Mouse (Mus musculus): ENCODE results near the gene Agfg1.

Gene Agfg1

GRCm38 (mm10) chr1:82839296-82839613 lies at the start of gene Agfg1:
Agfg1 (plus strand) TSS chr1:82839483.
- peak; percentile 24 for DNase-seq (ENCODE audit: extremely low spot score, low read depth, low spot score)

GRCm38 (mm10) chr1:82791105-82791504 lies 48.2 kb upstream of the Agfg1 start:
- no peak for DNase-seq (ENCODE audit: extremely low spot score, low read depth, low spot score)

- no peak for DNase-seq (ENCODE audit: extremely low spot score, low read depth, low spot score)
These were observed 47.0 kb upstream of the Agfg1 start for GRCm38 (mm10) chr1:82792238-82792637.

GRCm38 (mm10) chr1:82793110-82793509 lies 46.2 kb upstream of the Agfg1 start:
- no peak for DNase-seq (ENCODE audit: extremely low spot score, low read depth, low spot score)

- DNase-seq (ENCODE audit: extremely low spot score, low read depth, low spot score) = no peak
These were observed 45.3 kb upstream of the Agfg1 start for GRCm38 (mm10) chr1:82793986-82794385.

GRCm38 (mm10) chr1:82795211-82795610 lies 44.1 kb upstream of the Agfg1 start:
- no peak for DNase-seq (ENCODE audit: extremely low spot score, low read depth, low spot score)

GRCm38 (mm10) chr1:82795702-82796443 lies 43.4 kb upstream of the Agfg1 start:
- no peak for DNase-seq (ENCODE audit: extremely low spot score, low read depth, low spot score)

GRCm38 (mm10) chr1:82797088-82797487 lies 42.2 kb upstream of the Agfg1 start:
- no peak for DNase-seq (ENCODE audit: extremely low spot score, low read depth, low spot score)

GRCm38 (mm10) chr1:82798304-82798703 lies 41.0 kb upstream of the Agfg1 start:
- no peak for DNase-seq (ENCODE audit: extremely low spot score, low read depth, low spot score)

GRCm38 (mm10) chr1:82798922-82799321 lies 40.4 kb upstream of the Agfg1 start:
- DNase-seq (ENCODE audit: extremely low spot score, low read depth, low spot score) = no peak

GRCm38 (mm10) chr1:82801105-82801783 lies 38.0 kb upstream of the Agfg1 start:
- no peak for DNase-seq (ENCODE audit: extremely low spot score, low read depth, low spot score)

GRCm38 (mm10) chr1:82803608-82804007 lies 35.7 kb upstream of the Agfg1 start:
- DNase-seq (ENCODE audit: extremely low spot score, low read depth, low spot score) = no peak

- DNase-seq (ENCODE audit: extremely low spot score, low read depth, low spot score) = no peak
These were observed 35.2 kb upstream of the Agfg1 start for GRCm38 (mm10) chr1:82804059-82804458.

- no peak for DNase-seq (ENCODE audit: extremely low spot score, low read depth, low spot score)
These were observed 32.9 kb upstream of the Agfg1 start for GRCm38 (mm10) chr1:82806391-82806790.

- no peak for DNase-seq (ENCODE audit: extremely low spot score, low read depth, low spot score)
These were observed 32.1 kb upstream of the Agfg1 start for GRCm38 (mm10) chr1:82807206-82807605.

GRCm38 (mm10) chr1:82808564-82808963 lies 30.7 kb upstream of the Agfg1 start:
- no peak for DNase-seq (ENCODE audit: extremely low spot score, low read depth, low spot score)

GRCm38 (mm10) chr1:82811766-82812165 lies 27.5 kb upstream of the Agfg1 start:
- DNase-seq (ENCODE audit: extremely low spot score, low read depth, low spot score) = no peak

- DNase-seq (ENCODE audit: extremely low spot score, low read depth, low spot score) = no peak
These were observed 23.2 kb upstream of the Agfg1 start for GRCm38 (mm10) chr1:82815941-82816716.

GRCm38 (mm10) chr1:82819366-82819765 lies 19.9 kb upstream of the Agfg1 start:
- DNase-seq (ENCODE audit: extremely low spot score, low read depth, low spot score) = no peak

- DNase-seq (ENCODE audit: extremely low spot score, low read depth, low spot score) = no peak
These were observed 19.1 kb upstream of the Agfg1 start for GRCm38 (mm10) chr1:82820179-82820578.

- DNase-seq (ENCODE audit: extremely low spot score, low read depth, low spot score) = no peak
These were observed 18.6 kb upstream of the Agfg1 start for GRCm38 (mm10) chr1:82820626-82821186.

- no peak for DNase-seq (ENCODE audit: extremely low spot score, low read depth, low spot score)
These were observed 17.4 kb upstream of the Agfg1 start for GRCm38 (mm10) chr1:82821846-82822245.
